Mouse (Mus musculus) lung, postnatal 0 days (tissue): ENCODE measurements around the gene Smap2. TPM values are rescaled to one million over a fixed set of nuclear protein-coding genes. Genes with fewer than 3 reads are reported as not detected.

Source experiments
- ATAC-seq: fragments of 200-750 bp; cut with Nextera tagmentation; 2 replicates; pipeline ENCODE4 v1.8.0; 2017; ENCODE audit warnings: moderate library complexity
- DNase-seq: peaks from one replicate; pipeline ENCODE4 v3.0.0-alpha.2; 2016; ENCODE audit warnings: low spot score
- H3K27ac ChIP-seq: fragments of 300-500 bp; sonication (generic); 2 replicates; pipeline ENCODE4 v1.5.1; 2014; ENCODE audit warnings: antibody characterized with exemption, mild to moderate bottlenecking, low read length, mixed read lengths
- H3K27me3 ChIP-seq: fragments of 300-500 bp; sonication (generic); replicated peaks from 2 replicates; pipeline ENCODE4 v1.6.1; 2014; ENCODE audit warnings: low read length, mixed read lengths; ENCODE audit not compliant: insufficient read depth
- H3K36me3 ChIP-seq: fragments of 300-500 bp; sonication (generic); 2 replicates; pipeline ENCODE4 v1.6.1; 2014; ENCODE audit warnings: low read length, mixed read lengths; ENCODE audit not compliant: insufficient read depth
- H3K4me1 ChIP-seq: fragments of 300-500 bp; sonication (generic); 2 replicates; pipeline ENCODE4 v1.6.1; 2014; ENCODE audit warnings: antibody characterized with exemption, low read depth, low read length, mixed read lengths; ENCODE audit not compliant: insufficient read depth
- H3K4me2 ChIP-seq: fragments of 300-500 bp; sonication (generic); replicated peaks from 2 replicates; pipeline ENCODE4 v1.6.1; 2014; ENCODE audit warnings: low read depth, mild to moderate bottlenecking, low read length, moderate library complexity, mixed read lengths
- H3K4me3 ChIP-seq: fragments of 300-500 bp; sonication (generic); 2 replicates; pipeline ENCODE4 v1.5.1; 2014; ENCODE audit warnings: low read depth, low read length
- H3K9ac ChIP-seq: fragments of 300-500 bp; sonication (generic); replicated peaks from 2 replicates; pipeline ENCODE4 v1.6.1; 2014; ENCODE audit warnings: low read depth, mild to moderate bottlenecking
- H3K9me3 ChIP-seq: fragments of 300-500 bp; sonication (generic); 2 replicates; pipeline ENCODE4 v1.6.1; 2016; ENCODE audit warnings: low read length, mixed read lengths
- CTCF ChIP-seq: IDR thresholded peaks from 2 replicates; pipeline ENCODE4 v1.5.1; 2016; ENCODE audit warnings: antibody characterized with exemption, mild to moderate bottlenecking
- EP300 ChIP-seq: IDR thresholded peaks from 2 replicates; pipeline ENCODE4 v1.6.1; 2016; ENCODE audit warnings: antibody characterized with exemption, mild to moderate bottlenecking, control low read depth
- WGBS: fragments of 180-500 bp; shearing (Covaris S2); extraction: QIAGEN DNeasy Blood & Tissue Kit; methylation state at CpG from one replicate; pipeline ENCODE4 v1.1.7; 2014; 5-methylcytosine and 5-hydroxymethylcytosine counted together
- polyA plus RNA-seq: library from polyadenylated mRNA; unstranded; fragments of >200 nt; fragmentation: Nextera tagmentation; extraction: Ambion mirVana; gene quantifications from 2 replicates; pipeline ENCODE4 v1.2.1, GENCODE M21; 2015

Gene Smap2
- polyA plus RNA-seq, 1 experiment from 2014 or later = 10.8 TPM

DNA sequence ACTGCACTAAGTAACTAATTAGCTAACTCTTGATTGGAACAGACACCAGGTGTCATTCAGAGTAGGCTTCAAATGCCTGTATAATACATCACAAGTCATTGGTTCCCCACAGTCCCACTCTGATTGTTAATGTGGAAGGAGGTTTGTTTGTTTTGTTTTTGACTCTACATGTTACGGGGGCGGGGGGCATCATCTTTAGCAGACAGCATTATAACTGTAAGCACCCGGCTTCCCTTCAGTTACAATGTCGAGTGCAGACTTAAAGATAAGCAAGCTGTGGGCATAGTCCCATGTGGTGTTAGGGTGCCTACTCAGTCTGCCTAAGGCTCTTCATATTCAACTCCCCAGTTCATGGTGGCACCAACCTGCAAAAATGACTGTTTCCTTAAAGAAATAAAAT, 64.0 kb downstream of the Smap2 start:
- no peak overlapping the region for H3K4me2 ChIP-seq
- no peaks in the 10 kb centered on the region for H3K36me3 ChIP-seq
- H3K9me3 ChIP-seq = no peaks in the 10 kb centered on the region
- no peak overlapping the region for H3K9ac ChIP-seq
- H3K27ac ChIP-seq = no peak overlapping the region
- H3K27me3 ChIP-seq = no peaks in the 10 kb centered on the region
- no peaks in the 10 kb centered on the region for H3K4me1 ChIP-seq
- ATAC-seq (no peak), DNase-seq (no peak)
- TF ChIP-seq EP300 (no peak), CTCF (no peak)
- WGBS = 71% methylated on average over 4 of the region's 4 CpGs
- H3K4me3 ChIP-seq = no peak overlapping the region

DNA sequence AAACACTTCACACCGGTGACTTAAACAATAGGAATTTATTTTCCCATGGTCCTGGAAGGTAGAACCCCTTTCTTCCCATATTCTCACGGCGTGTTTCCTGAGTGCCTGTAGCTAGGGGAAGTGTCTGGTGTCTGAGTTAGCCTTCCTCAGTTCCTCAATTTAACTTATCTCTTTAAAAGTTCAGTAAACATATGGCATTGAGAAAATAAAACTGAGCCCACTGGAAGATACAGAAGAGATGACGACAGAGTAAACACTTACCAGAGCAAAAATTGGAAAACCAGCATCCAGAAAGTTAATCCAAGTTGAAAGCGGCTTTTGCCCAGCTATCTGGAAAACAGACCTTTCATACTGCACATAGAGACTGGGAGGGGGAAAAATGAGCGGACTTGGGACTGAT, 64.9 kb downstream of the Smap2 start:
- Histone ChIP-seq H3K4me3 (peak overlapping the region; percentile 74), H3K9ac (peak overlapping the region; percentile 68), H3K9me3 (no peaks in the 10 kb centered on the region), H3K27me3 (no peaks in the 10 kb centered on the region), H3K4me1 (no peaks in the 10 kb centered on the region), H3K4me2 (peak overlapping the region; percentile 94), H3K36me3 (no peaks in the 10 kb centered on the region), H3K27ac (peak overlapping the region; percentile 93)
- TF ChIP-seq EP300 (peak; percentile 48; the same call in 1 of the 2 replicates), CTCF (no peak)
- DNase-seq = peak; percentile 66
- 18% methylated on average over 6 of the region's 6 CpGs for WGBS
- peak; percentile 21; the same call in 1 of the 2 replicates for ATAC-seq

DNA sequence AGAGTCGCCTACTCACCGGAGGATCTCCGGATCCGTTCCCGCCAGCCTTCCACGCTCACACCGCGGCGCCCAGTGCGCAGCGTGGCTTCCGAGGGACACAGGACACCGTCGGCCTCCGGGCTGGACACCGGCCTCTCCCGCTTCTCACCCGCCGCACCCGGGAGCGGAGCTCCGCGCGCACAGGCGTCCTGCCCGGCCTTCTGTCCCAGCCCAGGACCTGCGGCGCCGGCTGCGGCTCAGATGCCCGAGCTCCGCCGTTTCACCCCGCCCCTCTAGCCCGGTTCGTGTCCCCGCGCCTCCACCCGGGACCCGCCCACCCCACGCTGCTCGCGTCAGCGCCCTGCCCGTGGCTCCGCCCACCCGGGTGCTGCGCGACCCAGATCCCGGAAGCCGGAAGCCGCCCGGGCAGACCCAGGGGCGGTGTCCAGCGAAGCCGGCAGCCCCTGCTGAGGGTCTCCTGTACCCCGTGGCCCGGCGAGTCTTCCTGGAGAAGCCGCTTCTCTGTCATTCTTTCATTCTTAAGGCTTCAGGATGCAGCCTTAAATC, 65.5 kb downstream of the Smap2 start, which contains the start of gene Zfp69:
Gene Zfp69 (minus strand): TSS at position 272 of the 546 bp plus-strand sequence.
- peak; percentile 96 for DNase-seq
- H3K4me2 ChIP-seq = peak within 1 kb of the TSS; percentile 94

DNA sequence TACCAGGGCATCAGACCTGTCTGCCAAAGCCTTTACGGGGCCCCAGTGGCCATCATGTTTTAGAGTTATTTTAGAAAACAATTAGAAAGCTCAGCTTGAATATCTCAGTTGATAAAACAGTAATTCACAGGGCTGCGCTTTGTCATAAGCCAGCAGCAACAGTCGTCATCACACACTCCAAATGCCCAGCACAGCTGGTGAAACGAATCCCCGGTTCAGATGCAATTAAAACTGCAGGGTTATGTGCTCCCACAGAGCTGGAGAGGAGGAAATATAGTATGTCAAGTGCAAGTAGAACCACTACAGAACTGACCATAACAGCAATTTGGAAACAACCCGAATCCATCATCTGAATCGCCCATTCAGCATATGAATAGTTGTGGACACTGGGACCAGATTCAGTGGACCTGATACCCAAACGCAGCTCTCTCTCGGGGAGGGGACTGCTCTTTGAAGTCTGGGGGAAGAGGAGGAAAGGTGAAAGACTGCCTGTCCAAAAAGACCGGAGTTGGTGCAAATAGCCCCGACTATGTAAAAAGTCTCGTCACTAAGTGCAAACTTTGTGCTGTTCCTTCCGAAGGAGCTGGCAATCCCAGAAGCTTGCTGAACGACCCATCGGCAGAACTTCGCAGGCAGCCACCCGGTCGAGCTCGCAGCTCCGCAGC, 66.2 kb downstream of the Smap2 start:
- DNase-seq = no peak

More for the DNA sequence above, 65.5 kb downstream of the Smap2 start, which contains the start of gene Zfp69:
- WGBS = under 1% methylated on average over 52 of the region's 60 CpGs
- Histone ChIP-seq H3K27ac (peak within 1 kb of the TSS; percentile 93), H3K4me3 (peak within 1 kb of the TSS; percentile 74), H3K9ac (peak within 1 kb of the TSS; percentile 68), H3K36me3 (no peaks in the 10 kb centered on the region), H3K9me3 (no peaks in the 10 kb centered on the region), H3K4me1 (no peaks in the 10 kb centered on the region), H3K27me3 (no peaks in the 10 kb centered on the region)
- TF ChIP-seq CTCF (no peak), EP300 (no peak)
- ATAC-seq = peak; percentile 98

DNA sequence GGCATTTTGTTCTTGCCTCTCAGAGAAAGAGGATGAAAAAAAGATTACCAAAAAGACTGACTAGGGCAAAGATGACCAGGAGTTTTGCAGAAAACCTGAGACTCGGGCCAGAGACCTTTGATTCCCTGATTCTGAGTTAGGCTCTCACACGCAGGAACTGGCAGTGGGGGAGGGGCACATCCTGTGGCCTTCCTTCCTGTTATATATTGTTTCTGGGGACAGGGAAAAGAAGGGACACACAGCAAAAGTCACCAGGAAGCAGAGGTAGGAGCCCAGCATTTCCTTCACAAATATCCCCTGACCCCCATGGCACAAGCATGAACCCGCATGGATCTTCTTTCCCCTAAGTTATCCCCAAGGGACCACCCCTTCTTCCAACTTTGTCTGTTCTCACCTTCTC, 68.1 kb downstream of the Smap2 start:
- Histone ChIP-seq H3K9me3 (no peaks in the 10 kb centered on the region), H3K27me3 (no peaks in the 10 kb centered on the region), H3K4me3 (no peak overlapping the region), H3K4me2 (peak overlapping the region; percentile 39), H3K27ac (peak overlapping the region; percentile 71), H3K36me3 (no peaks in the 10 kb centered on the region), H3K9ac (0 out of 2 replicates have a peak overlapping the region, but pooled peaks have one; percentile 2), H3K4me1 (no peaks in the 10 kb centered on the region)
- no peak for ATAC-seq
- 49% methylated on average over 3 of the region's 3 CpGs for WGBS
- DNase-seq = peak; percentile 50
- TF ChIP-seq EP300 = no peak; the same call in 1 of the 2 replicates
- TF ChIP-seq CTCF = no peak

More for the DNA sequence above, 66.2 kb downstream of the Smap2 start:
- 4% methylated on average over 20 of the region's 20 CpGs for WGBS
- Histone ChIP-seq H3K4me2 (peak overlapping the region; percentile 94), H3K27me3 (no peaks in the 10 kb centered on the region), H3K36me3 (no peaks in the 10 kb centered on the region), H3K9me3 (no peaks in the 10 kb centered on the region), H3K27ac (peak overlapping the region; percentile 93), H3K4me1 (no peaks in the 10 kb centered on the region), H3K9ac (peak overlapping the region; percentile 68), H3K4me3 (peak overlapping the region; percentile 74)
- TF ChIP-seq EP300 = no peak
- TF ChIP-seq CTCF = no peak
- no peak for ATAC-seq

DNA sequence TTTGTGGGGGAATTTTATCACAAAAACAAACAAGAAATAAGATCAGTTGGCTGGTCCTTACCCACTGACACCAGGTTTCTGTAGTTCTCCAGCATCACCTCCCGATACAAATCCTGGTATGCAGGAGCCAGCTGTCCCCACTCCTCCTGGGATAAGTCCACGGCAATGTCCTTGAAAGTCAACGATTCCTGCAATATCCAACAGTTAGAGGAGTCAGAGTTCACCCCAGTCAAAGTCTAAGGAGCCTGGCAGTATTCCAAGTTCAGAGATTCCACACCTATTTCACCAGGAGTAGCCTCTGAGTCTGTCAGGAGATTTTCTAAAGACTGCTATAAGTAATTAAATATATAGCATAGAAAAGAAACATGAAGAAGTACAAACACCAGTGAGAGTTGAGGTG, 82.0 kb downstream of the Smap2 start:
- no peak overlapping the region for H3K4me3 ChIP-seq
- H3K4me1 ChIP-seq = no peaks in the 10 kb centered on the region
- H3K27me3 ChIP-seq = no peaks in the 10 kb centered on the region
- H3K4me2 ChIP-seq = no peak overlapping the region
- H3K27ac ChIP-seq = no peak overlapping the region
- 0 out of 2 replicates have a peak, but pooled peaks cover 5% of the 10 kb centered on the region for H3K9me3 ChIP-seq
- WGBS = 60% methylated on average over 3 of the region's 3 CpGs
- no peak for ATAC-seq
- no peak for TF ChIP-seq EP300
- no peak for TF ChIP-seq CTCF
- H3K36me3 ChIP-seq = no peaks in the 10 kb centered on the region; the same call in 1 of the 2 replicates
- no peak overlapping the region for H3K9ac ChIP-seq
- no peak for DNase-seq
